Mouse (Mus musculus): ENCODE data around the gene A430089I19Rik.
"Not testable (repeated sequence)": the region's sequence is repeated elsewhere in the genome, so short reads cannot be mapped to it uniquely, and the experiment has no call there.

A430089I19Rik gene

GRCm38 (mm10) chr5:94306696-94307095 lies at the start of gene A430089I19Rik:
TSS of gene A430089I19Rik (minus strand) at chr5:94306796.
- not testable (repeated sequence) for DNase-seq

GRCm38 (mm10) chr5:94339449-94339848 lies 32.9 kb upstream of the A430089I19Rik start, which contains the start of gene AA792892:
TSS of gene AA792892 (plus strand) at chr5:94339749.
- DNase-seq = not testable (repeated sequence)

DNA sequence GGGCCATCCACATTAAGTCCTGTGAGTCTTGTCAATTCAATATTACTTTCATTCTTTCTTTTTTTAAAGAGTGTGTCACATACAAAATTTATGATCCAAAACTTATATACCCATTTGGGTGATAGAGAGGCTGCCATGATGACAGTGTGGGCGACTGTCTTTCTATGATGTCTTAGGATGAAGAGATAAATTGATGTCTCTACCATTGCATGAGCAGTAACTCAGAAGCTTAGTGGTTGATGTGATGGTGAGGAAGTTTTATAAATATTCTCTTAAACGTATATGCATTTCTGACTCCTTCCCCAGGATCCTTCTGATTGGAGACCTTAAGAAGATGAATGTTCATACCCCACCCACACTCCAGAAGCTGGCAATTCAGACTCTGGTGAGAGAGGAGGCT lies 7.5 kb upstream of the A430089I19Rik start, which contains the start of gene Gm6502:
Gm6502 (plus strand) TSS at position 301 of the 400 bp plus-strand sequence.
- DNase-seq = not testable (repeated sequence)
